Mouse (Mus musculus): ENCODE results near the gene Trpm8.

The Trpm8 gene

DNA sequence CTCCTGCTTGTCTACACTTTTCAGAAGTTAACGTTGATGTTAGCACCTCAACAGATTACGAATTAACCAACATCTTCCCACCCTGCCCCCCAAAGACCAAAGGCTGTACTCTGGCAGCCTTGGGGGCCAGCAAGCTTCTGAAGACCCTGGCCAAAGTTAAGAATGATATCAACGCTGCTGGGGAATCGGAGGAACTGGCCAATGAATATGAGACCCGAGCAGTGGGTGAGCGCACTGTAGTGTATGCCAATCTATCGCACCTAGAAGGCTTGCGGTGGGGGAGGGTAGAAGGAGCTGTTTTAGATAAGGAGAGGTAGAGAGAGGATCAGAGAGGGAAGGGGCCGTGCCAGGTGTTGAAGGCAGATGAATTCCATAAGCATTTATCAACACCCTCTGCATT, 73.3 kb downstream of the Trpm8 start:
- DNase-seq (ENCODE audit: low spot score in 2 of 2): no peak

DNA sequence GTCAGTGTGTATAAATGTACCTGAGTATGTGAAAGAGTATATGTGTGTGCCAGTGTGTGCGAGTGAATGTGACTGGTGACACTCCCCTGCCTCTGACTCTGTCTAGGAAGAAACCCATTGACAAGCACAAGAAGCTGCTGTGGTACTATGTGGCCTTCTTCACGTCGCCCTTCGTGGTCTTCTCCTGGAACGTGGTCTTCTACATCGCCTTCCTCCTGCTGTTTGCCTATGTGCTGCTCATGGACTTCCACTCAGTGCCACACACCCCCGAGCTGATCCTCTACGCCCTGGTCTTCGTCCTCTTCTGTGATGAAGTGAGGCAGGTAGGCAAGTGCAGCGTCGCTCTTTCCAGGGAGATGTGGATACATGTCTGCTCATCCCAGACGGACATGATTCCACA, 77.6 kb downstream of the Trpm8 start:
- DNase-seq (ENCODE audit: low spot score in 2 of 2): no peak

DNA sequence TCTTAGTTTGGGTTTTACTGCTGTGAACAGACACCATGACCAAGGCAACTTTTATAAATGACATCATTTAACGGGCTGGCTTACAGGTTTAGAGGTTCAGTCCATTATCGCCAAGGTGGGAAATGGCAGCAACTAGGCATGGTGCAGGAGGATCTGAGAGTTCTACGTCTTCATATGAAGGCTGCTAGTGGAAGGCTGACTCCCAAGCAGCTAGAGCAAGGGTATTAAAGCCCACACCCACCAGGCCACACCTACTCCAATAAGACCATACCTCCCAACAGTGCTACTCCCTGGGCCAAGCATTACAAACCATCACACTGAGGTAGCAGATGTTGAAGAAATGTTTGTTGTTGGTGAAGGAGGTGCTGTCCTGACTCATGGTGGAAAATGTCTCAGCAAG, 78.2 kb downstream of the Trpm8 start:
- DNase-seq (ENCODE audit: low spot score in 2 of 2): no peak

DNA sequence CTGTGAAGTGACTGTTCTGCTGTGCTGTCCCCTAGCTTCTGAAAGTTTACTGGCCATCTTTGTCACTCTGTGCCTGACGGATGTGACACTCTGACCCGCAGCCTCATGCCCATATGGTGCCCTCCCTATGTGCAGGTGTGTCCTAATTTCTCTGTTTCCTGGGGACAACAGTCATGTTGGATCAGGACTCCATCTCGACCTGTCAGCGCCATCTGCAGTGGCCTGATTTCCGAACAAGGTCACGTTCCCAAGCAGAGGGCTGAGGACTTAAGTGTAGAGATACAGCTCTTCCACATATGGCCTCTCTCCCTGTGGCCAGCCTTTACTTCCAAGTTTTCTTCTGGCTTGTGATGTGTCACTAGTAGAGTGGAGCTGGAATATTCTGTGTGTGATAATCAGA, 79.2 kb downstream of the Trpm8 start:
- DNase-seq (ENCODE audit: low spot score in 2 of 2): no peak

DNA sequence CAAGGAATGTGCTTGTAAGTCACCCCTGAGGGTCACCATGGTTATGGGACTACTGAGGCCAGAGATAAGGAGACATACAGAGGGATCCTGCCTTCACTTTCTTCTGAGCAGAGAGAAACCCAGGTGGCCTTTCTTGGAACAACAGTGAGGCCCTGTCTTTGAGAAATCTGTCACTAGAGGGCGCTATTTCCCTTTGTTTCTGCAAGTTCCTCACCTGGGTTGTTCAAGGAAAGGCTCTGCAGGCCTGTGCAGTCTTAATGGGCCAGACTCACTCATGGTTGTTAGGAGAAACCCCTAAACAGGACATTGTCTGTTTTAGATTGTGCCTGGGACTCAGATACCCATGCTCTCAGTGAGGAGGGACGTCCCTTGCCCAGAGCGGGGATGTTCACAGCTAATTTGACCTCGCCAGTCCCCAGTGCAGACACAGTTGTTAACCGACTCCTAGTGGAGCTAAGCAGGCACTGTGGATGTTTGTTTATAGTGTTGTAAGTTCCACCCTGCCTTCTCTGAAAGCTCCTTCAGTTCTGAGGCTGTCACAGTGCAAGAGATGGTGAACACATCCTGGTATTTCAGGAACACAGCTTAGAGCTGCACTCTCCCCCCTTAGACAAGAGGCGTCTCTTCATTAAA, 80.1 kb downstream of the Trpm8 start:
- DNase-seq (ENCODE audit: low spot score in 2 of 2): peak in 1 of 2 experiments; percentile 21

DNA sequence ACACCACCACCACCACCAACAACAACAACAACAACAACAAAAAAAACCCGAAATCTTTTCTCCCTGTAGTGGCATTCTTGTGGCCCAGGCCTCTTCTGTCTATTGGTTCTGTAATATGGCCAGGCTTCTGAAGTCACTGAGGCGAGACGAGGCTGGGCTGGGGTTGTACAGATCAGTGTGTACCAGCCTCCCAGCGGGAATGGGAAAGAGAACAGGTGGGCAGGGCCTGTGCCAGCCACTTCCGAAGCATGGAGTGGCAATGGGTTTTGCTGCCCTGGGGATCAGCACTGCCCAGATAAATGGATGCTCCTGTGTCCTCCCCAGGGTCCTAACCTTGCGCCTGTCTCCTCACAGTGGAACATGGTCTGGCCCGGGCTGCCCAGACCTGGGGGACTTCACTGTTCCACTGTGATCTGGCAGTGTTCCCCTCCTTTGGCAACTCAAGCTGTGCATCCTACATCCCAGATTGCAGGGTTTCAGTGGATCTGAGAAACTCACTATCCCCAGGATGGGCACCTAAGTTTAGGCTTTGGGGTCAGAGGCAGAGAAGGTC, 80.7 kb downstream of the Trpm8 start:
- no peak for DNase-seq (ENCODE audit: low spot score in 2 of 2)

DNA sequence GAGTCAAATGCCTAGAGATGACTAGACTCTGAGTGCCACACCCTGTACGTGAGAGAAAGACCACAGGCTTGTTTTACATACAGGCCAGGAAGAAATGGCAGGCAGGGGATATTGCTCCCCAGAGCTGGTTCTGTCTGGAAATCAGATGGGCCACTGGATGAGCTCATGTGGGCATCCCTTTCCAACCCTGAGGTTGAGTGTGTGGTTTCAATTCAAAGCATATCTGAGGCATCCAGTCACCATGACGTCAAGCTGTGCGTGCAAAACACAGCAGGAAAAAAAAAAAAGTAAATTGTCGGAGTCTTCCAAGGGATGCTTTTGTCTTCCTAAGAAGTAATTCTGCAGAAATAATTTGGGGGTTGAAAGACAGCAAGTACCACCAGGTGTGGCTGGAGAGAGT, 83.6 kb downstream of the Trpm8 start:
- no peak for DNase-seq (ENCODE audit: low spot score in 2 of 2)

DNA sequence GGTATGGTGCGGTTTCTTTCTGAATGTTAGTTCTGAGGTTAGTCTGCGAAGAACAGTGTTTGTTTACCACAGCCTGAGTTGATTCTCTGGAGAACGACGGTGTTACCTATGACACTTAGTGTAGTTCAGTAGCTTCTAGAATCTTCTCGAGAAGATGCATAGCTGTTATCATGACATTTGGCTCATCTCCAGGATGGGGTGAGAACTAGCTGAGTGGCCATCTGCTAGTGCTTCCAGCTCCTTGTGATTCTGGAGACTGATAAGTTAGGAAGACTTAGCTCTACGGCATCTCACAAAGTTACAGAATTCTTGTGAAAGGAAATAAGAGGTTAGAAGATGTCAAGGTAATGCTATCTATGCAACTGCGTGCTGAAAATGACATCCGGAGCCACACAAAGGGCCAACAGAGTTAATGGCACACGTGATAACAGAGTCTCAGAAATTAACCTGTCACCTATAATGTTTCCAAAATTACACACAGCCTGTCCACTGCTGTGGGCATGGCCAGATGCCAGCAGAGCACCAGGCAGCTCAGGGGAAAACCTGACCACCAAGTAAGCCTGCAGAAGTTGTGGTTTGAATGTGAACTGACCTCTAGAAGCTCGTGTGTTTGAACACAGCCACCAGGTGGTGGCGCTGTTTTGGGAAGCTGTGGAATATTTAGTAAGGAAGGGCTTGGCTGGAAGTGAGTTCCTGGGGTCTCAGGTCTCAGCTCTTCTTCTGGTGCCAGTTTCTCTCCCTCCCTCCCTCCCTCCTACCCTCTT, 89.6 kb downstream of the Trpm8 start:
- DNase-seq (ENCODE audit: low spot score in 2 of 2): no peak

DNA sequence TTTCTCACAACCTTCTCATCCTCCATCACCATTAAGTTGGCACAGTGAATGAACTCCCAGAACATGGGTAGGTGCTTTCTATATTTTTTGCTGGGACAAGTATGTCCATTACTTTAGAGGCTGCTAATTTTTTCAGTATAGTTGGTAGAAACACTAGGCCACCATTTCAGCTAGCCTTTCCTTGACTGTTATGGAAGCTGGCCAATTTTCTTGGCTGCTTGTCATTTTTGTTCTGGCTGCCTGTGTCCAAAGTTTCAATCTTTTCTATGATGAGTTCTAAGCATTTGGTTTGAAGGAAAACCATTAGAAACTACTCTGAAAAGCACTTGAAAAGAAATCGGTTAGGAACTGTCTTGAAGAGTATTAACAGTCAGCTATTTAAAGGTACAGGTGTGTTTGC, 101.0 kb downstream of the Trpm8 start:
- DNase-seq (ENCODE audit: low spot score in 2 of 2): no peak

DNA sequence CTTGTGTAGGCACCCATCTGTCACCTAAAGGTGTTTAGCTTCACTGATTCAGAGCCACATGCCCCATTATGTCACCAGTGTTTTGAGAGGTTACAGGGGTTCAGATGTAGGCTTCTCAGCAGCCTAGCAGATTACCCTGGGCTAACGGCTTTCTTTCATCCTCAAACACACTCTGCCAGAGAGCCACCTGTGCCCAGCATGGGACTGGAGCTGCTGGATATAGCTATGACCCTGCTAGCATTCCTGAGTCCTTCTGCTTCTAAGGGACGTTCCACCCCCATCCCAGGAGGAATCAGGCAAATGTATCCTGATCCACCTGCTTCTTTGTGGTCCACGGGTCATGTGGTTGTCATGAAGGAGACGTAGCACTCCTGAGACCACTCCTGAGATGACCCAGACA, 114.2 kb downstream of the Trpm8 start:
- DNase-seq (ENCODE audit: low spot score in 2 of 2): no peak

DNA sequence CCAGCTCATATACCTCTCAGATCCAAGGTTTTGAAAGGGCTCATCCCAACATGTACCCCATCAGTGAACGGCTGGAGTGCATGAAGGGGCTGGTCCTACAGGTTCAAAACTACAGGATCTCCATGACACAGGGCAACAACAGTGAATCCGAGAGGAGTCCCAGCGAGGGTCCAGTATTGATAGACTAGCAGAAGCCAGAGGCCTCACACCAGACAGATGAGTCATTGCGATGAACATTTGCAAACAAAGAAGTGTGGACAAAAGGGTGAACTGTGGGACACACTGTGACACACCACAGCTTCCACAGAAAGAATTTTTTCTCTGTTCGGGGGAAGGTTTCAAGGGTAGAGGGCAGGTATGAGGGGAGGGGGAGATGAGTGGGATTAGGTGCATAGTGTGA, 115.9 kb downstream of the Trpm8 start:
- no peak for DNase-seq (ENCODE audit: low spot score in 2 of 2)

DNA sequence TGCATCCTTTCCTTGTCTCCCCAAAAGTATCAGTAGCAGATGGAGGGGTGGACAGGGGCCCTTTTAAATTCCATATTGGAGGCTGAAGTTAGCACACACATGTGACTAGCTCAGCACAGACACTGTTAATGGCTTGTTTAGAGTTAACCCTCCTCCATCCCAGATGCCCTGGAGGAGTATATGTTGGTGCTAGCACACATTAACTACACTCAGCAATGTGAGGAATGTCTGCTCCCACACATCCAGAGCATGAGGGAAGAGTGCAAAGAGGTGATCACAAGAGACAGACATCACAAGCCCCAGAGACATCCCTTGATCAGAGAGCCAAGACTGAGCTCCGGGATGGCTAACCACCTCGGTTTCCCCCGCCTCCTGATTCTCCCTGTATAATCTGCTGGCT, 125.9 kb downstream of the Trpm8 start:
- DNase-seq (ENCODE audit: low spot score in 2 of 2): no peak

DNA sequence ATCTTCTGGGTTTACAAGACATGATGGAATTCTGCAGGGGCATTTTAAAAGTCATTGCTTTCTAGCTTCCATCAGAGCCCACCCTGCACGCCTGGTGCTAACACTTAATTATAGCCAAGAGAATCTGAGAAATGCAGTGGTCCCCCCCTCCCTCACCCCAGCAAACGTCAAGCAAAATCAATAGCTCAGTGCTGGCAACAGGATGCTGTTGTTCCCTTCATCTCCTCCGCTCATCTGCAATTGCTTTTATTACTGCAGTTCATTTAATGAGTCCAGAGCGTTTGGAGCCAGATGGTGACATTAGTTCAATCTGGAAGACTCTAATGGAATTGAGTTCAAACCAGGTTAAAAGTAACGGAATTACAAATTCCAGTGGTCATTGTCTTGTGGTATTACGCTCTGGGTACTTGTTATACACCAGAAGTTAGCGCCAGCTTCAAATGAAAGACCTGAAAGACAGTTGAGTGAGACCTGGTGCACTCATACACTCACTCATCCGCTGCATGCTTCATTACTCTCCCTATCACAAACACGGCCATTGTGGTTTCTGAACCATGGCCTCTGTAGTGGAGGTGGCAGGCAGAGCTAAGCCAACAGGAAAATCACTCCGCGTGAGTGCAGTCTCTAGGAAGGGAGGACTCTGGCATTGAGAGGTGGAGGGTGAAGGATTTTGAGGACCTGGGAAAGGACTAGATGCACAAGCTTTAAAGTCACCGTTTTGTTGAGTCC, 128.8 kb downstream of the Trpm8 start:
- no peak for DNase-seq (ENCODE audit: low spot score in 2 of 2)

DNA sequence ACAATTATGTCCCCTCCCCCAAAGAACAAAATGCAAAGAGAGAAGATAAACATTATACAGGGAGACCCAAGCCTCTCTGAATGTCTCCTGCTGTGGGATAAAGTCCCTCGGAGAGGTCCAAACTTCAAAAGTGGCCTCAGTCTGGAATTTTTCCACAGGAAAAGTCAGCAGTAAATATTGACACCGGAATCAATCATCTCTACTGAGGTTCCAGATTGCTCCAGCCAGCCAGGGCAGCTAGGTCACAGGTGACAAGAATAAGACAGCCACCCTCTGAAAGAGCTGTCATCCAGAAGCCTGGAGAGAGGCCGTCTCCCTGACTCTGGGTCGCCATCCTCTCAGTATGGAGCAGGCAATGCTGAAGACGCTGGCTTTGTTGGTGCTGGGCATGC, 129.3 kb downstream of the Trpm8 start, which contains the start of gene Spp2:
TSS of gene Spp2 (plus strand) at position 155 of the 392 bp plus-strand sequence.
- DNase-seq (ENCODE audit: low spot score in 2 of 2): no peak

DNA sequence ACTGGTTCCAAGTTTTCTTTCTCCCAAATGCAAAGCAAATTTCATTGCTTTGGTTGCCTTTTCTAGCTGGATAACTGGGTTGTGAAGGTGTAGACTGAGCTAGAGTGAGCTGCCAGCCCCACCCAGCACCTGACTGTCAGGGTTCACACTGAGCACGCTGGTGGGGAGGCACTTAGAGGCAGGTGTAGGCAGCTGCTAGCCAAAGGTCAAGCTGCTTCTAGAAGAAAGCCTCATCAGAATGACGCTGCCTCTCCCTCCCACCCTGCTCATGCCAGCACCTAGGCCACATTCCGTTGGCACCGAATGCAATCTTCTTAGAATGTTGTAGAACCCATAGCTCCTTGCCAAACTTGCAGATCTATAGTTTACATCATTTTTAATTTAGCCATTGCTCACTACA, 130.9 kb downstream of the Trpm8 start:
- DNase-seq (ENCODE audit: low spot score in 2 of 2): no peak

DNA sequence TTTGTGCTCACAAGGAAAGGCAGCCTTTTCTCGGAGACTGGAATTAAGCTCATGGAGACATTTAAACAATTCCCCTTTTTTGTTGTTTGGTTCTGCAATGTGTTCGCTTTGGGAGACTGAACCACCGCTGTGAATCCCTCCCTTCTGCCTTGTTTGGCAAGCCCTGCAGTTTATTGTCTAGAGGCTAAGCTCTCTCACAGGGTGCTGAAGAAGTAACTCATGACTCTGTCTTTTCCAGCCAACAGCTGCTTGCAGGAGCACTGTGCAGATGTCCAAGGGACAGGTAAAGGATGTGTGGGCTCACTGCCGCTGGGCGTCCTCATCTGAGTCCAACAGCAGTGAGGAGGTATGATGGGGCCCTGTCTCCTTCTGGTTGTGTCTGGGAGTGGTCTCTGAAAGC, 134.6 kb downstream of the Trpm8 start:
- DNase-seq (ENCODE audit: low spot score in 2 of 2): no peak

DNA sequence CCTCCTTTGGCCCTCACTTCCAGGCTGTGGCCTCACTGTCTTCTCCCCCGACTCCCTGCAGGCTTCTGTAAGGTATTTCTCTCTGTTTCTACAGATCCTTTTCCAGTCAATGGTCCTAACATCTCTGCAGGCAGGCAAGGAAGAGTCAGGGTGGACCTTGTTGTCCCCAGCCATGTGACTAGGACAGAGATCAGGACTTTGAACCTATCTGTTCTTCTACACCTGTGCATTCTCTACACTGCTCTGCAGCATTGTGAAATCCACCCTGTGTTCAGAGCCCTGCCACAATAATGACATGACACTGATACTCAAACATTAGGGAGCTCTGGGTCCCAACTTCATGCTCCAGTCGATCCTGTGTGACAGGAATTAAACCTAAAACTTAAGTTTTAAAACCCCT, 141.5 kb downstream of the Trpm8 start:
- DNase-seq (ENCODE audit: low spot score in 2 of 2): no peak

DNA sequence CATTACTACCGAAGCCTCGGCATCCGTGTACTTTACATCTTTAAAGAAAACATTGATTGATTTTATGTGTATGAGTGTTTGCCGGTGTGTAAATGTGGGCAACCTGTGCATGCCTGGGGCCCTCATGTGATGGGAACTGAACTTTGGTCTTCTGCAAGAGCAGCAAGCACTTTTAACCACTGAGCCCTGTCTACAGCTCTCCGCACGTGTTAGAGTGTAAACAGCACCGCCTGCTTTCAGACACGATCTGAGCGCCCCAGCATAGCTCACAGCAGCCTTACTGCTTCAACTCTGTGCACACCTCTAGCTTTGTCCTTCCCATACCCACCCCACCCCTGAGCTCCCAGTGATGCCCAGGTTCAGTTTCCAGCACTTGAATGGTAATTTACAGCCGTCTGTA, 144.6 kb downstream of the Trpm8 start:
- DNase-seq (ENCODE audit: low spot score in 2 of 2): no peak

DNA sequence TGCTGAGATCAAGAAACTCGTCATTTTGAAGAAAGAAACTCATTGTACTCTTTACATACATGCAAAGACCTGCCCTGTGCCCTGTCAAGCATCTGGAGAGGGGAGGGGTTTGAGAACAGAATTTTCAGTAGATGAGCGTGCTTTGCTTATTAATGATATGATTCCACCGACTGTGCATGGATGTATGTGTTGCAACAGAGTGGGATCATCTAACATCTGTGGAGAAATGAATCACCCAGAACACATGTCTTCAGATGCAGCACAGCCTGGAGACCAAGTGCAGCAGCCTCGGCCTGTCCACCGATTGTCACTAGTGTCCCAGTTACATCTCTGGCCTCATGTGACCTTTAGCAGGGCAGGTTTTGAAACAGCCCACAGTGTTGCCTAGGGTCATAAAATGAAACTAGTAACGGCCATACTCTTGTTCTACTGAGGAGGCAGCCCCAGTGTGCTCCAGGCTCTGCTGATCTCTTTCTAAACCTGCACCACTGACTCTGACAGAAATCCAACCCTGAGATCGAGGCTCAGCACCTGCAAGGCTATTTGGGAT, 145.5 kb downstream of the Trpm8 start:
- no peak for DNase-seq (ENCODE audit: low spot score in 2 of 2)

DNA sequence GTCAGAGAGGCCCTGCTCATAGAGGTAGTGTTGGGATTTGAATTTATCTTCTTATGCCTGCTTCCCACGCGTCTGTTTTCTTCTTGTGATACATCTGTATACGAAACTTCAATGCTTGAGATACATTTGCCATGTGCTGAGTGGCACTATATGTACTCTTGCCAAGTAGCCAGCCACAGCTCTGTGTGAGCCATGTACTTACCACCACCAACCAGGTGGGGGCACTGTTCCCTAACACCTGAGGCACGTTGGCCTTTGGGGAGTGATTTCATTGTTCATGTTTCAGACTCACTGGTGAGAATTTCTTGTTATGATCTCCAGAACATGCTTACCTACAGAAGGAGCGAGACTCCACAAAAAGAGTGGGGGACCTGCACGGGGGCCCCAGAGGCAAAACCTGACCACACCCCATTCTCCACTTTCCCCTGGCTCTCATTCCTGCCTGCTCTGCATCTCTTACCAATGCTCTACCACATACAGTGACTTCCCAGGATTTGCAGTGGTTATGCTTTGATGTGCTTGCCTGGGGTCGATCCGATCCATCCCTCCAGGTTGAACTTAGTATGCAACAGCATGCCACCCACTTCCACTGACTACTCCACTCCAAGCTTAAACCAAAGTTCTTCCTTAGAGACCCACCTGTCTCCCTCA, 147.3 kb downstream of the Trpm8 start:
- peak; percentile 61 to 87 for DNase-seq (ENCODE audit: low spot score in 2 of 2)

DNA sequence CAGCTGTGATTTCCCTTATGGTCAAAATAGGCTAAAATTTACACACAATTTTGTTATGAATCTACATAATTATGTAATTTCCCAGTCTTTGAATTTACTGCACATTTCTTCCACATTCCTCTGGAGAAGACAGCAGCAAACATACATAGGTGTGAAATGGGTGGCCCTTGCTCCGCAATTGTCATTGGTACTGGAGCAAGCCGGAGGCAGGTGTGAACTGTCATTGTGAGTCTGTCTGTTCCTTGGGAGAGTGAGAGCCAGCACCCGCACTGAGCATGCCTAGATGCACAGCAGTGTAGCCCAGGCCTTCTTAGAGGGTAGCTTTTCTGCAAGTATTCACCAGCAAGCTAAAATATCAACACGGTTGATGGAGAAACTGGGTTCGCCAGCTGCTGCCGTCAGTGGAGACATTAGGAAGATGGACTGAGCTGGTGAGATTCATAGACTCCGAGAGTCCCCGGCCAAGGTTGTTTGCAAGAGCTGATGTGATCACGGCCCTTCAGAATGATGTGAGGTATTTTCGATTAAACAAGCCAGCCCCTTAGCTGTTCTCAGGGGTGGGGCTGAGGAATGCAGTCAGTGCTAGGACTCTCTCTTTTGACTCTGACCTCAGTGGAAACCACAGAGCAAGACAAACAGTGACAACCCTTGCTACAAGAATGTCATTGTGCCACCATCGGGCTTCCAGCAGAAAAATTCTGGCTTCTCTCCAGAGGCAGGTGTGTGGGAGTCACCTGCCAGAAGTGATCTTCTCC, 150.7 kb downstream of the Trpm8 start:
- DNase-seq (ENCODE audit: low spot score in 2 of 2): no peak
